ENCODE assay signal across 27 mouse cellular contexts in the genomic region with DNA sequence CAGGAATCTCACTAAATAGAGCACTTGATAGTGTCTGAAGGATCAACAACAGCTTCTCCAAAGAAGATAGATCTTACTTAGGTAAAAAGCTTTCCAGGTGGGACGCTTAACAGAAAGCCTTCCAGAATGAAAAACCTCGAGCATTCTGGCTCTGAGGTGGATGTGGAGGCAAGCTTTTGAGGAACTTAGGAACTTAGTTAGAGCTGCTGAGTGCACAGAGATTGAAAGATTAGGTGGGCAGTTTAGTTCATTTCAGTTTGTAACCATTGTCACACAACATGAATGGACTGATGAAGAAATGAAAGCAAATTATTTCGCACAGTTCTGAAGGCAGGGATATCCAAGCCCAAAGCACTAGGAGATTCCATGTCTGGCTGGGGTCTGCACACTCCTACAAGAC.
"Had no signal": no experiment of that assay in that cellular context is flagged by ENCODE, and none has a peak within 500 bp of the region (broad histone marks: within the 10 kb centered on the region; RNA-seq: fewer than 3 reads in every experiment).

No protein-coding gene starts in this region.

- H3K36me3 ChIP-seq: heart, embryonic 10.5 days; heart, embryonic 13.5 days; heart, embryonic 15.5 days; hindbrain, embryonic 10.5 days; hindbrain, embryonic 12.5 days; intestine, embryonic 15.5 days; kidney, embryonic 15.5 days; limb, embryonic 13.5 days; limb, embryonic 15.5 days; liver, embryonic 12.5 days had no signal

- ATAC-seq: hindbrain, embryonic 16.5 days; inflammation-experienced regulatory T-cells, adult 6 months; intestine, embryonic 15.5 days; intestine, postnatal 0 days; liver, embryonic 12.5 days had no signal

- H3K27me3 ChIP-seq: heart, embryonic 13.5 days; heart, embryonic 15.5 days; hindbrain, embryonic 12.5 days; intestine, embryonic 15.5 days; kidney, embryonic 15.5 days; limb, embryonic 13.5 days; limb, embryonic 15.5 days; liver, embryonic 12.5 days had no signal

- H3K27ac ChIP-seq: heart, embryonic 10.5 days; heart, embryonic 13.5 days; heart, embryonic 15.5 days; hindbrain, embryonic 10.5 days; hindbrain, embryonic 12.5 days; hindbrain, embryonic 14.5 days; intestine, embryonic 15.5 days; kidney, embryonic 15.5 days; kidney, postnatal 0 days; left cerebral cortex, adult 2 months; limb, embryonic 13.5 days; limb, embryonic 15.5 days; liver, embryonic 12.5 days had no signal

- H3K9me3 ChIP-seq: heart, embryonic 10.5 days; heart, embryonic 13.5 days; heart, embryonic 15.5 days; hindbrain, embryonic 10.5 days; hindbrain, embryonic 12.5 days; intestine, embryonic 15.5 days; kidney, embryonic 15.5 days; limb, embryonic 13.5 days; limb, embryonic 15.5 days; liver, embryonic 12.5 days had no signal

- H3K4me3 ChIP-seq: heart, embryonic 10.5 days; heart, embryonic 13.5 days; heart, embryonic 15.5 days; hindbrain, embryonic 10.5 days; hindbrain, embryonic 12.5 days; intestine, embryonic 15.5 days; kidney, embryonic 15.5 days; left cerebral cortex, adult 2 months; limb, embryonic 13.5 days; limb, embryonic 15.5 days; liver, embryonic 12.5 days had no signal

- DNase-seq: gastrocnemius, postnatal 14 days; gastrocnemius, postnatal 36 days; heart, adult 18-20 months; heart, postnatal 14 days; heart, postnatal 36 days; kidney, adult 18-20 months; kidney, adult 9 months; kidney, postnatal 14 days; kidney, postnatal 36 days; layer of hippocampus, adult 9-11 months; left cerebral cortex, postnatal 4 days had no signal

- H3K4me1 ChIP-seq: heart, embryonic 15.5 days; hindbrain, embryonic 12.5 days; kidney, embryonic 15.5 days had no signal

- H3K9ac ChIP-seq: heart, embryonic 13.5 days; heart, embryonic 15.5 days; hindbrain, embryonic 12.5 days; hindbrain, embryonic 14.5 days; intestine, embryonic 15.5 days; kidney, embryonic 15.5 days; limb, embryonic 13.5 days; limb, embryonic 15.5 days; liver, embryonic 12.5 days had no signal
